Mouse (Mus musculus): ENCODE measurements around the gene Rnf220. TPM values are rescaled to one million over a fixed set of nuclear protein-coding genes. Genes with fewer than 3 reads are reported as not detected.

The Rnf220 gene
- total RNA-seq, 1 experiment from 2014 or later, result 68.8 TPM

DNA sequence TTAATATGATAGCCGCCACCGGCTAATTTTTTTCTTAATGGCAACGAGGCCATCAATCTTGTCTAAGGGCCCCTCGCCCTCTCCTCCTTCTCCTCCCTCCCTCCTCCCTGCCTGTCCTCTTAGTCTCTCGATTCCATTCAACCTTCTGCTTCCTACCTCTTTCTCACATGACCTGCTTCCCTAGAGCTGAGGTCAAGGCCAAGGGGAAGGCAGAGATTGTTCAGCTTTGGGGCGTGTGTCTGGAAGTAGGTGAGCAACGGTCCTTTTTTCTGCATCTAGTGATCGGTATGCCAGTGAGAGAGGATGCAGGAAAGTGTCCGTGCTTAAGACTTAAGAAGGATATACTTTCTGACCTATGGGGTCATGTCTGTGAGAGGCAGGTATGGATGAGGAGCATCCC is 199.0 kb downstream of the Rnf220 start:
- no peak for DNase-seq

DNA sequence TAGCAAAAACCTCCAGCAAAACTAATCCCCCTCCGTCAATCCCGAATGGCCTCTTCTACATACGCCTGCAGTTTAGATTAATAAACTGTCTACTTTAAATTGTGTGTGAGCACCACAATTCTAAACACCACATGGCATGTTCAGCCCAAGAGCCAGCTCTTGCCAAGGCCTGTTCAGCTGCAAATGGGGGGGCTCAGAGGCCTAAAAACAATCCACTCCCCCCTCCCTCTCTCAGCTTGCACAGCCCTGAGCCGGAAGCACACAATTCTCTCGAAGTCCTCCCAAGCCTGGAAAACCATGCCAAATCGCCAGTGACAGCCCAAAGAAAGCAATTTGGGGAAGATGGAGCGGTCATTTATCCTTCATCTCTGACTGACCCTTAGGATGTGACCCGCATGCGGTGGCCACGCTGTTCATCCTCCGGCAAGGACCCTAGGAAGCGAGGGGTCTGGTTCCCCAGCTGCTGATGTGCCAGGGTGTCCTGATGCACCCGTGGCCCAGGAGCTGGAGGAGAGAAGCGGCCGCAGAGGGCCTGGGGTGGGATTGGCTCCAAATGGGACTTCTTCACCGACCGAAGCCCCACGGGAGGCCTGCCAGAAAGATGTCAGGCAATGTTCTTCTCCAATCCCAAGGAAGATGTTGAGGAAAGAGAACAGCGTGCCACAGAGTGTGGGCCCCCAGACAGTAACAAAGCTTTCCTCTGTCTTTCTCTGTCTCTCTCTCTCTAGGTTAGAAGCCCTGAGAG is 199.8 kb downstream of the Rnf220 start:
- DNase-seq, result no peak

DNA sequence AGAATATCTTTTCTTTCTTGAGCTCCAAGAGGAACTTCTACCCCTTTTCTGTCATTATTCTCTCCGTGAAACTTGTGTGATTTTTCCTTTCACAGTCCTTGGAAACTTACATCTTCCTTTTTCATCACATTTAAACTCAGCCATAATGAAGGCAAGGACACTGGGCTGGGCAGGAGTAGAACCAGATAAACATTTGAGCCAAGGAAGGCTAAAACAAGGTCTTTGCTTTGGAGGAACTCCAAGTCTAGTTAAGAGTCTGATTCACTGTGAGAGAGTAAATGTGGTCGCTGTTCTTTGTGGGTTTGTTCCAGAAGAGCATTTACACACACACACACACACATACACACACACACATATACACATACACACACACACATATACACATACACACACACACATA is 205.2 kb downstream of the Rnf220 start:
- DNase-seq, result peak; percentile 26

DNA sequence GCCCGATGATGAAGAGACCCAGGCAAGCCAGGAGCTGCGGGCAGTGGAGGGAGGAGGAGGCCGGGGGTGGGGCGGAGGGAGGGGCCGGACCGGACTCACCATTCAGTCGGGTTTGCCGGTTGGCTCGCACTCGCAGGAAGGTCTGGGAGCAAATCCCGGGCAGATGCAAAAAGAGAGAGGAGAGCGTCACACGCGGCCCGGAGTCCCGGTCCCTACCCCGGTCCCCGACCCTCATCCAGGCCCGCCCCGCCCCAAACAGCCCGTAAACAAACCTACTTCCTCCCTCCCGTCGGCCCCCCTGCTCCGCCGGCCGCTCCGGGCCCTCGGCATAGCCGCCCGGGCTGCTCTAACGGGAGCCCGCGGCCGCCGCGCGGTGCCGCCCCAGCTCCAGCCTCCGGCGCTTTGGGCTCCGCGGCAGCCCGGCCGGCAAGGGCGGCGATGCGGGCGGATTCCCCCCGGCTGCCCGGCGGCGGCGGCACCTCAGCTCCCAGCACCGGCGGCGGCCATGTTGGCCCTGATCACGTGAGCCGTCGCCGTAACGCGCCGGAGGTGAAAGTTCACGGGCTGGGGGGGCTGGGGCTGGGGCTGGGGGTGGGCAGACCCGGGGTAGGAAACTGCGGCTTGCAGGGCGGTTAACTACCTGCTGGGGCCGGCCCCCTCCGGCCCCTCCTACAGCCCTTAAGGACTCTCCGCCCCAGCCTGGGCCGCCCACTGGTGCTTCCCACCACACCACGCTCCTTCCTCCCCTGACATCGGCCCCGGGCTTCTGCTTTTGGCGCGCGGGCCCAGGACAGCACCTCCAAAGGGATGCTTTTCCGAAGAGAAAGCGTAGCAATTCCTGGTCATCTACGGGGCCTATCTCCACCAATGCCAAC is 207.7 kb downstream of the Rnf220 start:
- DNase-seq, result peak; percentile 88

DNA sequence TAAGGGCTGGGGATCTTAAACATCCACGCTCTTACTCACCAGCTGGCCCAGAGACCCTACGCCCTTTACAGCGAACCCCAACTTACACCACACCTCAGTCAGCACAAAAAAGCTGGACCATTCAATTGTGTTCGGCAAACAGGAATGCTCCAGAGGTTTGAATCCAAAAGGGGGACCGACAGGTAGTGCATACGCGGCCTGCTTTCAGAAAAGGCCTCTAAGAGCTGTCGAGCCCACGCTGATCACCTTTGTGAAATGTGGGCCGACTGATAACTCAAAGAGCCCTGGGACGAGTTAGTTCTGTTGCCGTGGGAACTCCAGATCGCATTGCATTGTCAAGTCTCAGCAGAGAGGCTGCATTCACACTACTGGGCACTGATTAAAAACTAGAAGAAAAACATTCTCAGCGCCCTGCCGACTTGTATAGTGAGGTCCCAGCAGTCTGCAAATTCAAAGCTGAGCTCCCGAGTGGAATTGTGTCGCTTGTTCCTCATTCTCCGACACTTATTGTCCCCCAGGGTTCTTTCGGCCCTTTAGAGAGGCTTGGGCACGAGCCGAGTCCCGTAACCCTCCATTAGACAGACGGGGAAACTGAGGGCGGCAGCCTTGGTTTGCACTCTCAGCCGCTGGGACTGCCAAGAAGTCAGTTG is 208.4 kb downstream of the Rnf220 start:
- DNase-seq, result no peak

DNA sequence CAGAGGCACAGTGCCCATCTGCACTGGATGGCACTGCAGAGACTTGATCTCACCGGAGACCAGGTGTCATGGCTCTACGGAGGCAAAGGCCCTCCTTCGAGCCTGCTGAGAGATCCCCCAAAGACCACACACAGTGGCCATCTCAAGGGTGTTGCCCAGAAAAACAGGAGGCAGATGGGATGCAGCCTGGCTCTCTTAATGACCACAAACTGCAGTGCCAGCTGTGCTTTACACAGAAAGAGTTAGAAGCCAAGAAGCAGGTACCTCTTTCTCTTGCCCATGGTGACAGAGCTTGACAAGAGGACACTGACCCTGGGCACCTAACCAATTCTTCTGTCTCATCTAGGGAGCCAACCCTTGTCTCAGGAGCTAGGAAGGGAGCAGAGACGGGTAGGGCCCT is 212.5 kb downstream of the Rnf220 start:
- DNase-seq, result no peak

DNA sequence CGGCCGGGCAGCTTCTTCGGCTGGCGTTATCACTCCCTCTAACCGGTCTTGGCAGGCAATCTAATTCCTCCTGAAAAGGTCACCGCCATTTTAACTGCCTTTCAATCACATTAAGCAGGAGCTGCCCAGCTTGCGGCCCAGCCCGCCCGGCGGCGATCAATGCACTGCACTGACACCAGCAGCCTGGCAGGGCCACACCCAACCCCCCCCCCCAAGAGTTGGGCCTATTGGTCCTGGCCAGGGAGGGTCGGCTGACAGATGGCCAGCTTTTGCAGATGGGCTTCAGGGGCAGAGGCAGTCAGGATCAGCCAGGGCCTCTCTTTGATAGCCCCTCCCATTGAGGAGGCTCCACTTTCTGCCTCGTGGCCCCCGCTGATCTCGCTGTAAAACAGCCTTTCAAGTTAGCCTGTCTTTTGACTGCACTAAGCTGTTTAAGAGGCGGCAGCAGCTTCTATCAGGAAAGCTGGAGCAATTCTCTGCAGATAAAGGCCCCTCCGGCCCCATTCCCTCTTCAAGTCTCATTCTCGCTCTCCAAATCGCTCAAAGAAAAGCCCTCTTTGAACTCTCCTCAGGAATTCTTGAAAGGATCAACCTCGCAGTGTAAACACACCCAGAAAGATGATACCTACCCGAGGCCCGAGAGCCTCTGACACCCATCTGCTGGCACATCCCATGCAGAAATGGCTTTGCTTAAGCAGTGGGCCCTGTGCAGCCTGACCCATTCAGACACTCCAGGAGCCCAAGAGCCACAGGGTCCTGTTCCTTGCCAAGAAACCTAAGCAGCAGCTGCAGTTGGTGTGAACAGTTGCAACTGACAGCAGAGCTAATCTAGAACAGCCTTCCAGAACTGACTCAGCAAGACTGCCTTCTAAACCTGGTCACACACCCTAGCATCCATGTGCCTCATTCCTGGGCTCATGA is 213.3 kb downstream of the Rnf220 start:
- DNase-seq, result peak; percentile 58

DNA sequence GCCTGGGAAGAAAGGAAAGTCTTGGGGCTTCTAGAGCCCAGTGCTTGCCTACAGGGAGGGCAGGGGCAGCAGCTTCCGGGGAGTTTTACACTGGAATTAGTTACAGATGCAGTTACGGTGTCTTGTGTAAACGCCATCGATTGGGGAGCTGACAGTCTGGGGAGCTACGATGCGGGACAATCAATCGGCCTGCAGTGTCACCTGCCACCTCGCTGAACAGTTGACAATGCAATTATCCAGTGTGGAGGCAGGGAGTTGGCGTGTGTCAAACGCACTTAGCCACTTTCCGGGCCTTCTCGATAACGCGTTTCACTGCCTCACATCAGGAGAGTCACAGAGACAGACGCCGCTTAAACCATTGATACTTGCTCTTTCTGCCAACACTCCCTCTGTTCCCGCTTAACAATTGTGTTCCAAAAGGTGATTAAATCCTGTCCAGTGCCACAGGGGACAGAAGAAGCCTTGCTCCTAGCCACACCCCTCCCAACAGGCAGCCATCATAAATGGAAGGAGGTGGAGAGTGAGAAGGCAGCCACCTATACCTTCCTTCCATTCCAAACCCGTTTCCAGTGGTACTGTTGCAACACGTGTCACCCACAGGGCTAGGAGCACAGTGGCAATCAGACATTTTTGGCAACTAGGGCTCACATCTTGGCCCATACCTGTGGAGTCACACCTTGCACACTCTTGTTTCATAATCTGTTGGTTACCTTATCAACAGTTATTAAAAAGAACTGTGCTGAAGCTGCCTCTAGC is 215.6 kb downstream of the Rnf220 start:
- DNase-seq, result no peak

DNA sequence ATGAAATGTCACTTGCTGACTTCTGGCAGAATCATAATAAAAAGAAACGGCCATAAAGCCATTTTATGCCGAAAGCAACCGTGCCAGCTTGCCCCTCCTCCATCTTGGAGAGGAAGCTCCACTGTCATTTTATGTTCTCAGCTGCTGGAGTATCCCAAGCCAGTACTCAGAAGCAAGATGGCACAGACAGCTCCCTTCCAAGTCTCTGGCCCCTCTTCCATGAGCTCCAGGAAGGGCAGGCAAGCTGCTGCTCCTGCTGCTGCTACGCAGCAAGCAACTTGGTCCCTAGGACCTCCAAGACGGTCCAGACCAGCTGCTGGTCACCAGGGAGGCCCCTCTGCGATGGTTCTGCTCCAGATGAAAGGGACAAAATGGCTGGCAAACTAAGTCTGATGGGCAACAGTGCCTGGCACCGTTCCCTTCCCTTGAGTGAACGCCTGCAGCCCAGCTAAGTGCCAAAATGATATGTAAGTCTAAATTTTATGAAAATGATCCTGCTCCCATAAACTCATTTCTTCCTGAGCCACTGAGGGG is 216.4 kb downstream of the Rnf220 start:
- DNase-seq, result no peak

DNA sequence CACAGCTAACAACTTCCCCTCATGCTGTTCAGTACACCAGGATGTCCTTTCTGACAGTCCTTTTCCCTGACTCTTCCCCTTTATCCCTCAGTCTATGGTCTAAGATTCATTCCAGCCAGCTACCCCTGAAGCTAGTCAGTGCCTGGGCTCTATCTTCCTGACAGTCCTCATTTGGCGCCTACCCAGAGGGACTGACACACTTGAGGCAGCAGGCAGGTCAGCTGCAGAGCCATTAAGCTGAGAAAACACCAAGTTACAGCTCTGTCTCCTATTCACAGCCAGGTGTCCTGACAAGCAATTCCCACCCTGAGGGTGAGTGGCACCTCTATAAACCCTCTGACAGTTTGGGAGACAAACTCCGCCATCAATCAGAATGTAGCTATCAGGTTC is 217.6 kb downstream of the Rnf220 start:
- DNase-seq, result no peak

DNA sequence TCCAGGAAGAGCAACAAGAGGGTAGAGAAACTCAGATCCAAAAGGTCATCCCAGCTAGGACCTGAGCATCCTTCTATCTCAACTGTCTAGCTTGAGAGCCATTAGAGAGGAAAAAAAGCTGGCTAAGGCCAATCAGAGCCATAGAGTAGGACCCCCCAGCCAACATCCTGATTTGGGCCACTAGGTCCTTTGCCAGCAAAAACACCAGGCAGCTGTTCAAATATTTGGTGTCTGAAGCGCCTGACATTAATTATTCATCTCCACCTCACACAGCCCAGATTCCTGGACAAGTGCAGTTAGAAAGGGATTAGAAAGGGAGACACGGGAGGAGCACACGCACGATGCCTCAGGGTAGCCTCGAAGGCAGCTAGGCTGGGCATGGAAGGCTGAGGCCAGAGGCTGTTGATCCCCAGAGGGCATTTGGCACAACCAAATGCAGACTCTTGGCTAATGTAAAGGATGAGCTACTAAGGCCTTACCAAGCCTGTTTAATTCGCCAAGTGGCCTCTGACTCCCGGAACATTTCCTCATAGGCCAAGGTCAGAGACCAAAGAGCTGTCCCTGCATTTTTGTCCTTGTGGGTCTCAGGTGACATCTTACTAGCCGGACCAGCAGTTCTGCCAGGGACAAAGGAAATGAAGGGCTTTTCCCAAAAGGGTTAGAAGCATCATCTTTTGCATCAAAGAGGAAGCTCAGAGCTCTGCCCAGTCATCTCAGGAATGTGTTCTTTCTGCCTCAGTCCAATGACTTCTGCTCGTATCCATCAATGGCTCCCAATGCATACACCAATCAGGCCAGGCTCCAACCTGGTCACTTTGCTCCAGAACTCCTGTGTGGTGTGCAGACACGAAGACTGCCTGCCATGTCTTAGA is 218.2 kb downstream of the Rnf220 start:
- DNase-seq, result peak; percentile 42

DNA sequence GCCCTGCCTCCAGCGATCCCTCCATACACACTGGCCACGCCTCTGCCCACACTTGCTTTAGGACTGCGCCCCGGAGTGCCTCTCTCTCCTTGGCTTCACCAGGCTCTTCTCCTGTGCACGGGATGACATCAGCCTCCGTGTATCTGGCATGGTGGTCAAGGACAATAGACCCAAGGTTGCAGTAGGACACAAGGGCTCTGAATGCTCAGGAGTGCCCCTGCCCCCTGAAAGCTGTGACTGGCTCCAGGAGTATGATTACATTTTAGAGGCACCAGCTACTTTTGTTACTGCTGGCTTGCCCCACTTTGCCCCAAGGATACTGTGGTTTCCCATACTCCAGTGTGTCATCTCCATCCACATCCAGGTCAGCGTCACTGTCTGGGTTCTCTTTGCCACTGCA is 219.2 kb downstream of the Rnf220 start:
- peak; percentile 77 for DNase-seq

DNA sequence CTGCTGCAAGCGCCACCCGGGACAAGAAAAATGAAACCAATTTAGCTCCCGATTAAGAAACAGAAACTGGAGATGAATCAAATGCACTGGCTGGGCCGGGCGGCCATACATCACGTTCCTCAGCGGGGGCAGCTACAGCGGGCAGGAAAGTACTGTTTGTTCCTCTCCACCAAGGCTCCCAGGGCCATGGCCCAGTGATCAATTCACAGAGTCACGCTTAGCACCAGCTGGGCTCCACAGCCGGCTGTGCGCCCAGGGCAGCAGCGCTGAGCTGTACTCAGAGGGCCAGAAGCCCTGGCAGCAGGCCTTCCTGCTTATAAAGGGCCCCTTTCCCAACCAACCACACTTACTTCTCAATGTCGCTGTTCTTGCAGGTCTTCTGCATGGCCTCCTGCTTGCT is 219.8 kb downstream of the Rnf220 start:
- peak; percentile 72 for DNase-seq

DNA sequence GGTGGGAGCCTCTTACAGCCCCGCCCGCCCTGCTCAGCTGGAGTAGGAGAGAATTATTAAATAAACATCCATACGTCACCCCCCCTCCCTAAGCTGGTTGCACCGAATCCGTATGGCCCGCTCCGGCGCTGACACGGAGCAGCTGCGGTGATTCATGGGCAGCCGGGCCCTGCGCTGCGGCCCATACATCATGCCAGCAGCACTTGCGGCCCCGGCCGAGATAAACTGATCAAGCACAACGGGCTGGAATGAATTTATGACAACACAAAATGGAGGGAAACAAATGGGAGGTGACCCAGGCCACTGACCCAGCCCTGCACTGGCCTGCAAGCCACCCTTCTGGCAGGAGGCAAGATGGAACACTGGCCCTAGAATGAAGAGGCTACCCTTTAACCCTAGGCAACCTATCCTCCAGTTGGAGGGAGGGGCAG is 220.6 kb downstream of the Rnf220 start:
- DNase-seq, result peak; percentile 50

DNA sequence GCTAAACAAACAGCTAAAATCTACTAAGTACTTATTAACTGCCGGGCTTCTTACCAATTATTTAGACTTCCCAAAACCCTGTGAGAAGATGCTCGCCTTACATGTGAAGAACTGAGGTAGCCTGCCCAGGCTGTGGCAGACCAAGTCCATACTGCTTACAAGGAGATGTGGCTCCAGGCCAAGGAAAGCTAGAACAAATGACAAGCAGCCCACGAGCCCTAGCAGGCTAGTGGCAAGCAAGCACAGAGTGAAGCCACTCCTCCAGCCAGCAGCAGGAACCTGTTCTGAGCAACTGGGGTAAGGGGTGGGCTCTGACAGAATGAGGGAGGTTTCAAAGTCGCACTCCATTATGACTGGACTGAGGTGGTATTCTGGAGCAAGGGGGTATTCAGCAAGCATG is 222.1 kb downstream of the Rnf220 start:
- DNase-seq, result no peak

DNA sequence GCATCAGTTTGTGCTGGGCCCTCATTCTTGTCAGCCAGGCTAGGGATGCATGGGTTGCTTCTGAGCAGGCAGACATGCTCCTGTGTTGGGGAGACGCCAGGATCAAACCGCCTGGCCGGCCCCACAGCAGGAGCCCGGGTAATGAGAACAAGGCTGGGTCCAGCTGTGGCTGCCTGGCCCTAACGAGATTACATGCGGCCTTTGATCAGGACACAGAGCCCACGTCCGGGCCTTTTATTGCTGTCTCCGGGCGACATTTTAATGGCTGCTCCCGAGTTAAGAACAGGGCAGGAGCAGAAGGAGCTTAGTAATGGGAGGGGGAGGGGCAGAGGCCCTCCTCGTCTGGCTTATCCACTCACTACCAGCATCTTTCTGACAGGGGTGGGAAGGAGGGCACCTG is 224.4 kb downstream of the Rnf220 start:
- no peak for DNase-seq

DNA sequence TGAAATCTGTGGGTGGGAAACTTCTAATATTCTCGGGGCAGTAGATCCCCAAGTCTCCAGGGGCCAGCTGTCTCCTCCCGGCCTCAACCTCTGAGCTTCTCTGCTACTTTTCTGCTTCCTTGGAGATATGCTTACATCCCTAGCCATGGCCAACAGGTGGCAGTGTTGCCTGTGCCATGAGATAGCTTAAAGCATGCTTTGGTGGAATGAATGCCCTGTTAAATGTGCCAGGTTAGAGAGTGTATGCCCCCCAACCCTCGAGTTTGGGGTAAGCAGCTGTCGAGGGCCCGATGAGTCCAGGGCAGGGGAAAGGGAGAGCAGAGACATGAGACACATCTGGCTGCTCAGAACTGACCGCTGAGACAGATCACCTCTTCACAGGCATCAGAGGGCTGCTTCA is 226.6 kb downstream of the Rnf220 start:
- DNase-seq, result peak; percentile 85

DNA sequence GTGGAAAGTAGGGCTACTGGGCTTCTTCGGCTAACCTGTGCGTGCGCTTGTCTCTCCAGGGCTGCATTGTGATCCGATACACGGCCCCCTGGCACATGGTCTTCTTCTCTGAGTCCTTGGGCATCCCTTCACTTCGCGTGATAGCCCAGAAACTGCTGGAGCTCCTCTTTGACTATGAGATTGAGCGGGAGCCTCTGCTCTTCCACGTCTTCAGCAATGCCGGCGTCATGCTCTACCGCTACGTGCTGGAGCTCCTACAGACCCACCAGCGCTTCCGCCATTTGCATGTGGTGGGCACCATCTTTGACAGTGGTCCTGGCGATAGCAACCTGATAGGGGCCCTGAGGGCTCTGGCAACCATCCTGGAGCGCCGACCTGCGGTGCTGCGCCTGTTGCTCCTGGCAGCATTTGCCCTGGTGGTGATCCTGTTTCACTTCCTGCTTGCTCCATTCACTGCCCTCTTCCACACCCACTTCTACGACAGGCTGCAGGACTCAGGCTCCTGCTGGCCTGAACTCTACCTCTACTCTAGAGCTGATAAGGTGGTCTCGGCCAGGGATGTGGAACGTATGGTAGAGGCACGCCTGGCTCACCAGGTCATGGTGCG is 228.9 kb downstream of the Rnf220 start:
- no peak for DNase-seq

DNA sequence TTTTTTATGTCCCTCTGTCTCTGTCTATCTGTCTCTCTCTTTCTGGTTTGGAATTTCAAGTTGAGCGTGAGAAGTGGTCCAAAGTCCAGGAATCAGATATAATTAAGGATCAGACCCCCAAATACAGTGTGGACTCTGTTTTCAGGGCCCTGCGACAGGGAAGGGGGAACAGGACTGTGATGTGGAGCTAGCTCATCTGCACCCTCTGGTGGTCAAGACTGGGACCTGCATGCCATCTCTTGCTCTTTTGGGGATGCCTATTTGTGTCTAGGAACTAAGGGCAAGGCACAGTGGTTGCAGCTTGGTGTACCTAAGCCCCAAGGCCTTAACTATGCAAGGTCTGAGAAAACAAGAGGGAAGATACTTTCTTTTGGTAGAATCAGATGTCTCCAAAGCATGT is 229.6 kb downstream of the Rnf220 start:
- DNase-seq, result peak; percentile 86

Data from adrenal gland, postnatal 14 days (tissue).